Mouse (Mus musculus) forebrain, embryonic 16.5 days (tissue): Measurements from ENCODE around the gene Banp. TPM values are rescaled to one million over a fixed set of nuclear protein-coding genes. Genes with fewer than 3 reads are reported as not detected.
A peak's percentile ranks its signal among the peaks of the same experiment; 100 is the strongest.

Experiments used
- ATAC-seq: fragments of 200-750 bp; cut with Nextera tagmentation; 2 replicates; pipeline ENCODE4 v1.8.0; 2017; ENCODE audit warnings: mild to moderate bottlenecking, moderate library complexity
- H3K27ac ChIP-seq: fragments of 300-500 bp; sonication (generic); 2 replicates; pipeline ENCODE4 v1.5.1; 2014; ENCODE audit warnings: low read length, control low read depth
- H3K27me3 ChIP-seq: fragments of 300-500 bp; sonication (generic); replicated peaks from 2 replicates; pipeline ENCODE4 v1.6.1; 2014; ENCODE audit warnings: low read length; ENCODE audit not compliant: control insufficient read depth, insufficient read depth
- H3K36me3 ChIP-seq: fragments of 300-500 bp; sonication (generic); 2 replicates; pipeline ENCODE4 v1.6.1; 2014; ENCODE audit not compliant: control insufficient read depth, insufficient read depth
- H3K4me1 ChIP-seq: fragments of 300-500 bp; sonication (generic); replicated peaks from 2 replicates; pipeline ENCODE4 v1.6.1; 2014; ENCODE audit warnings: low read length; ENCODE audit not compliant: control insufficient read depth, insufficient read depth
- H3K4me2 ChIP-seq: fragments of 300-500 bp; sonication (generic); 2 replicates; pipeline ENCODE4 v1.6.1; 2014; ENCODE audit warnings: mild to moderate bottlenecking, low read length, control low read depth
- H3K4me3 ChIP-seq: fragments of 300-500 bp; sonication (generic); replicated peaks from 2 replicates; pipeline ENCODE4 v1.5.1; 2014; ENCODE audit warnings: mild to moderate bottlenecking, low read length, control low read depth
- H3K9ac ChIP-seq: fragments of 300-500 bp; sonication (generic); replicated peaks from 2 replicates; pipeline ENCODE4 v1.6.1; 2014; ENCODE audit warnings: low read depth, low read length, control low read depth
- H3K9me3 ChIP-seq: fragments of 300-500 bp; sonication (generic); 2 replicates; pipeline ENCODE4 v1.6.1; 2016; ENCODE audit warnings: low read length; ENCODE audit not compliant: control insufficient read depth
- WGBS: fragments of 180-500 bp; shearing (Covaris S2); extraction: QIAGEN DNeasy Blood & Tissue Kit; methylation state at CpG from one replicate; pipeline ENCODE4 v1.1.7; 2014; 5-methylcytosine and 5-hydroxymethylcytosine counted together
- polyA plus RNA-seq: library from polyadenylated mRNA; unstranded; fragments of >200 nt; fragmentation: Nextera tagmentation; extraction: Ambion mirVana; gene quantifications from 2 replicates; pipeline ENCODE4 v1.2.1, GENCODE M21; 2015

Gene Banp
- polyA plus RNA-seq, 1 experiment from 2014 or later, result 68.4 TPM

GRCm38 (mm10) chr8:121998631-121999030, 49.1 kb downstream of the Banp start:
- WGBS, result 93% methylated on average over 4 of the region's 4 CpGs
- H3K9ac ChIP-seq, result no peak overlapping the region
- H3K4me2 ChIP-seq, result no peak overlapping the region
- H3K4me3 ChIP-seq, result no peak overlapping the region
- H3K9me3 ChIP-seq, result no peaks in the 10 kb centered on the region
- H3K27ac ChIP-seq, result no peak overlapping the region
- H3K4me1 ChIP-seq, result peaks cover 10% of the 10 kb centered on the region
- no peak for ATAC-seq
- H3K27me3 ChIP-seq, result no peaks in the 10 kb centered on the region
- H3K36me3 ChIP-seq, result peaks cover 11% of the 10 kb centered on the region

GRCm38 (mm10) chr8:121999211-121999610, 49.7 kb downstream of the Banp start:
- Histone ChIP-seq H3K9me3 (no peaks in the 10 kb centered on the region), H3K9ac (no peak overlapping the region), H3K27ac (no peak overlapping the region), H3K4me2 (no peak overlapping the region), H3K4me1 (peaks cover 13% of the 10 kb centered on the region), H3K4me3 (no peak overlapping the region), H3K36me3 (peaks cover 11% of the 10 kb centered on the region), H3K27me3 (no peaks in the 10 kb centered on the region)
- 94% methylated on average over 5 of the region's 5 CpGs for WGBS
- ATAC-seq, result no peak

DNA sequence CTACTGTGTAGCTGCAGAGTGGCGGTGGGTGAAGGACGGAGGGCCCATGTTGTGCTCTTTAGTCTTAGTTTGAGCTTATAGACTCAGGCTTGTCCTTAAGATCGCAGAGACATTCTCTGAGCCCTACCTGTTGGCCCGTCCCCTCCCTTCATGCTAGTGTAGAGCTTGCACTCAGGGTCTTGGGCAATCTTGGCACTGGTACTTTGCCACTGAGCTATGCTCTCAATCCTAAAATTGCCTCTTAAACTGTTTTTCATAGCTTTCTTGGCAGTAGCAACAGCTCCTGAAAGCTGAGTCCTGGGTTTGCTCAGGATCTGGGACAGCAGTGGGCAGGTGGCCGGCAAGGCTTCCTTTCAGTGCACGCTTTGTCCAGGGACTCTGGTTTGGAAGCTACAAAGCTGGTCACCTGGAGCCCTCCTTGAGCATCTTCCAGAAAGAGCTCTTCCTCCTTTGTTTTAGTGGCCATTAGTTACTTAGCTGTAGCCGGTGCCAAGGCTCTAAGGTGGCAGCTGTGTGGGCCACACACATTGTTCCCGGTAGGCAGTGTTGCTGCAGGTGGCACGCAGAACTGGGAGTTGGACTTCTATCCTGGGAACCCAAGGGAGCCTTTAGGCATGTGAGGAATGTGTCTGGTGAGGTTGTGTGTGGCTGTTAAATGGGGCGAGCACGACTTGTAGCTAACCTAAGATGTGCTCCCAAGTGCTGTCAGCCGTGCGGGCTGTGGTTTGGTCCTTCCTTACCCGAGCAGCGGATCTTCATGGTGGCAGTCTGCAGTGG, 52.0 kb downstream of the Banp start:
- H3K4me2 ChIP-seq, result no peak overlapping the region
- no peak overlapping the region for H3K27ac ChIP-seq
- 0 out of 2 replicates have a peak, but pooled peaks cover 4% of the 10 kb centered on the region for H3K4me1 ChIP-seq
- H3K36me3 ChIP-seq, result peaks cover 11% of the 10 kb centered on the region
- WGBS, result 93% methylated on average over 15 of the region's 15 CpGs
- ATAC-seq, result no peak
- H3K9me3 ChIP-seq, result no peaks in the 10 kb centered on the region
- H3K27me3 ChIP-seq, result no peaks in the 10 kb centered on the region
- no peak overlapping the region for H3K9ac ChIP-seq
- H3K4me3 ChIP-seq, result no peak overlapping the region

DNA sequence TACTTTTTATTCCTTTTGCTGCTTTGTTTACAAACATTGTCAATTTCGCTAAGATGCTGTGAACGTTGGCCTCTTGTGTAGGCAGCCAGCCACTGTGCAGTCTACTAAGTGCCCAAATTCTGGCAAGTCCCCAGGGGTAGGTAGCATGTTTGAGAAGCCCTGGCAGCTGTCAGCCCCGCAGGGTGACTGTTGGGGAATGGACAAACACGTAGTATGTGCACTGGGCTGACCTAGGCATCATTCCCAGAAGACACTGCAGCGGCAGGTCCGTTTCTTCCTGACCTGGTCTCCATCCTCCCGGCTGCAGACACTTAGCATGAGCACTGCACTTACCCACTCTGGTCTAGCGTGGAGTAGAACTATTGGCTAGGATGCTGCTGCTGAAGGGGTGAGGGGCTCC, 54.1 kb downstream of the Banp start:
- Histone ChIP-seq H3K9ac (no peak overlapping the region), H3K4me3 (no peak overlapping the region), H3K27me3 (no peaks in the 10 kb centered on the region), H3K9me3 (no peaks in the 10 kb centered on the region), H3K4me1 (peaks cover 10% of the 10 kb centered on the region), H3K36me3 (peaks cover 3% of the 10 kb centered on the region), H3K4me2 (no peak overlapping the region), H3K27ac (no peak overlapping the region)
- no peak for ATAC-seq
- 75% methylated on average over 8 of the region's 8 CpGs for WGBS

GRCm38 (mm10) chr8:122004131-122004530, 54.6 kb downstream of the Banp start:
- no peak for ATAC-seq
- Histone ChIP-seq H3K36me3 (peaks cover 5% of the 10 kb centered on the region), H3K4me3 (no peak overlapping the region), H3K27ac (no peak overlapping the region), H3K4me1 (peaks cover 10% of the 10 kb centered on the region), H3K9me3 (no peaks in the 10 kb centered on the region), H3K9ac (no peak overlapping the region), H3K27me3 (no peaks in the 10 kb centered on the region), H3K4me2 (no peak overlapping the region)
- 69% methylated on average over 5 of the region's 5 CpGs for WGBS

GRCm38 (mm10) chr8:122005422-122006204, 56.1 kb downstream of the Banp start:
- H3K4me1 ChIP-seq, result peaks cover 10% of the 10 kb centered on the region
- no peak overlapping the region for H3K4me2 ChIP-seq
- H3K9ac ChIP-seq, result no peak overlapping the region
- H3K9me3 ChIP-seq, result no peaks in the 10 kb centered on the region
- H3K27ac ChIP-seq, result no peak overlapping the region
- no peak overlapping the region for H3K4me3 ChIP-seq
- ATAC-seq, result no peak
- peaks cover 7% of the 10 kb centered on the region for H3K36me3 ChIP-seq
- WGBS, result 70% methylated on average over 25 of the region's 25 CpGs
- no peaks in the 10 kb centered on the region for H3K27me3 ChIP-seq

GRCm38 (mm10) chr8:122006688-122007484, 57.3 kb downstream of the Banp start:
- Histone ChIP-seq H3K4me2 (peak overlapping the region; percentile 44), H3K4me3 (peak overlapping the region; percentile 25), H3K36me3 (peaks cover 7% of the 10 kb centered on the region), H3K9ac (peak overlapping the region; percentile 41; the same call in 1 of the 2 replicates), H3K27ac (peak overlapping the region; percentile 77), H3K9me3 (no peaks in the 10 kb centered on the region), H3K27me3 (no peaks in the 10 kb centered on the region), H3K4me1 (peaks cover 10% of the 10 kb centered on the region)
- peak; percentile 83 for ATAC-seq
- 62% methylated on average over 13 of the region's 13 CpGs for WGBS

DNA sequence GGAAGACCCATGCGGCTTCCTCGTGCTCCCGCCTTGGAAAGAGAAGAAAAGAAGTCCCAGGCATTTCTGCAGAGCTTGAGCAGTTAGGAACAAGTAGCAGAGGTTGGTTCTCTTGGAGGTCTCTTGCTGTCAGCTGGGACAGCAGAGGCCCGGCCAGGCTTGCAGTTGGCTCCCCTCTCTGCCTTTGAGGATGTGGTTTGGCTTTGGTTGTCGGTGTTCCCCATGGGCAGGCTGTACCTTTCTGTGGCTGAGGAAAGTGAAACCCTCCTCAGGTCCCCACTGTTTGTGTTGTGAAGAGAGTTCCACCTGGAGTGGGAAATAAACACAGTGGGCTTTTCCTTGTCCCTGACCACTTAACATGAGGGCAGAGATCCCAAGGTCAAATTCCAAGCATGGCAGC, 58.8 kb downstream of the Banp start:
- Histone ChIP-seq H3K4me1 (peaks cover 10% of the 10 kb centered on the region), H3K36me3 (peaks cover 7% of the 10 kb centered on the region), H3K9me3 (no peaks in the 10 kb centered on the region), H3K27ac (no peak overlapping the region), H3K4me2 (no peak overlapping the region), H3K4me3 (no peak overlapping the region), H3K9ac (no peak overlapping the region), H3K27me3 (no peaks in the 10 kb centered on the region)
- ATAC-seq, result no peak
- 94% methylated on average over 5 of the region's 5 CpGs for WGBS

DNA sequence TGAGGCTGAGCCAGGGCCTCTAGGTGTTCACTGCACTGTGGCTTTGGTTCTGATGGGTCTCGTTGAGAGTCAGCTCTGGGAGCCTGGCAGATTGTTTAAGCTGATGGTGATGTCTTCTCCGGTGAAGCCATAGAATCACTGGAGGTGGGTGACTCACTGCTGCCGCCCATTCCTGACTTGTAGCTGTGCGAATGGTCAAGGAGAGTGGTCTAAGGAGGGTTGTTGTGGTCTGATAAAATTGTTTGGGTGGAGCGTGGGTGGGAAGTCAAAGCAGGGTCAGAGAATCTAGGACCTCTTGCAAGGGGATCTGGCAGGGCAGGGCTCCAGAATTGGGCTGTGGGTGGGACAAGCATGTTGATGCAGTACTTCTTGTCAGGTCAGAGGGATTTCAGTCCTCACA, 61.1 kb downstream of the Banp start:
- H3K4me2 ChIP-seq, result no peak overlapping the region
- no peak overlapping the region for H3K9ac ChIP-seq
- no peak for ATAC-seq
- peaks cover 9% of the 10 kb centered on the region for H3K4me1 ChIP-seq
- no peaks in the 10 kb centered on the region for H3K9me3 ChIP-seq
- no peaks in the 10 kb centered on the region for H3K27me3 ChIP-seq
- no peak overlapping the region for H3K27ac ChIP-seq
- WGBS, result 93% methylated on average over 5 of the region's 5 CpGs
- H3K4me3 ChIP-seq, result no peak overlapping the region
- H3K36me3 ChIP-seq, result peaks cover 7% of the 10 kb centered on the region
